24 mouse cellular contexts compared by ENCODE assay signal in the genomic region with DNA sequence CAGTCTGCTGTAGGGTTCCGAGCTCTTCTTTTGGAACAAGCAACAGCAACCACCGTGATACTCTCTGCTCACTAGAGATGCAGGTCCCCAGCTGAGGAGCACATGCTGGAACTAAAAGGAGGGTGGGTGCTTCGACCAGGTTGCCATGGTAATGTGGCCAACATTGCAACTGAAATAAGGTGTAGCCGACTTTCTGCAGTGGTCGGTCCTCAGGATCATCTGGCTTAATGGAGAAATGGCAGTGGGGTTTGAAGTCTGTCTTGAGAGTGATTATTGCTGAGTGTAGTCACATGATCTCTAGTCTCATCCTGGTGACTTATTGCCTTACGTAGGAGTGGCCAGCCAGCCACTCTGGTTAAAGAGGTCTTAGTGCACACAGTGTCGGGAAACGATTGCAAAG.
"Had no signal": no experiment of that assay in that cellular context is flagged by ENCODE, and none has a peak within 500 bp of the region (broad histone marks: within the 10 kb centered on the region; RNA-seq: fewer than 3 reads in every experiment).

No protein-coding gene starts in this region.

- H3K9ac ChIP-seq: heart, embryonic 13.5 days; heart, embryonic 15.5 days; hindbrain, embryonic 13.5 days; hindbrain, embryonic 15.5 days; limb, embryonic 13.5 days; limb, embryonic 15.5 days; liver, embryonic 13.5 days had no signal

- H3K27ac ChIP-seq: gastrocnemius, adult 2 months; heart, adult 2 months; heart, embryonic 13.5 days; heart, embryonic 15.5 days; hindbrain, embryonic 10.5 days; hindbrain, embryonic 13.5 days; hindbrain, embryonic 15.5 days; hindbrain, postnatal 0 days; layer of hippocampus, adult 2 months; left cerebral cortex, adult 2 months; limb, embryonic 13.5 days; limb, embryonic 15.5 days; liver, embryonic 13.5 days had no signal

- ATAC-seq: hindbrain, postnatal 0 days had no signal

- H3K4me2 ChIP-seq: heart, embryonic 11.5 days; heart, embryonic 13.5 days; heart, embryonic 15.5 days; hindbrain, embryonic 13.5 days; hindbrain, embryonic 15.5 days; limb, embryonic 13.5 days; limb, embryonic 15.5 days; liver, embryonic 13.5 days had no signal

- H3K4me3 ChIP-seq: gastrocnemius, adult 2 months; heart, adult 2 months; heart, embryonic 13.5 days; heart, embryonic 15.5 days; hindbrain, embryonic 10.5 days; hindbrain, embryonic 13.5 days; hindbrain, embryonic 15.5 days; layer of hippocampus, adult 2 months; left cerebral cortex, adult 2 months; limb, embryonic 13.5 days; limb, embryonic 15.5 days; liver, embryonic 13.5 days had no signal

- H3K4me1 ChIP-seq: hindbrain, embryonic 13.5 days; hindbrain, embryonic 15.5 days; limb, embryonic 15.5 days had no signal

- H3K9me3 ChIP-seq: heart, embryonic 13.5 days; heart, embryonic 15.5 days; hindbrain, embryonic 10.5 days; hindbrain, embryonic 13.5 days; hindbrain, embryonic 15.5 days; limb, embryonic 13.5 days; limb, embryonic 15.5 days; liver, embryonic 13.5 days had no signal

- H3K27me3 ChIP-seq: heart, embryonic 13.5 days; heart, embryonic 15.5 days; hindbrain, embryonic 13.5 days; hindbrain, embryonic 15.5 days; limb, embryonic 13.5 days; limb, embryonic 15.5 days; liver, embryonic 13.5 days had no signal

- DNase-seq: gastrocnemius, adult 2 months; gastrocnemius, postnatal 10 days; gastrocnemius, postnatal 25 days; heart, adult 2 months; heart, postnatal 14 days; heart, postnatal 4 days; kidney, adult 18-20 months; kidney, adult 8-10 months; kidney, postnatal 10 days; kidney, postnatal 25 days; kidney, postnatal 4 days; left cerebral cortex, postnatal 4 days; liver, embryonic 13.5 days had no signal
